Mouse (Mus musculus) ES-E14 (cell line): ENCODE data around the gene Tmem95. TPM values are rescaled to one million over a fixed set of nuclear protein-coding genes. Genes with fewer than 3 reads are reported as not detected.

Experiments
- DNase-seq: peaks from one replicate; pipeline ENCODE4 v3.0.0-alpha.2; 2013; ENCODE audit warnings: low read depth, low spot score
- H3K27ac ChIP-seq: 2 replicates; pipeline ENCODE4 v1.5.1; 2012; ENCODE audit warnings: low read depth, mild to moderate bottlenecking, low read length, moderate library complexity, mixed read lengths; ENCODE audit not compliant: poor library complexity, insufficient read depth, severe bottlenecking
- H3K36me3 ChIP-seq: 2 replicates; pipeline ENCODE4 v1.6.1; 2012; ENCODE audit warnings: mild to moderate bottlenecking, low read length, moderate library complexity, mixed read lengths; ENCODE audit not compliant: control insufficient read depth, poor library complexity, insufficient read depth, severe bottlenecking
- H3K4me1 ChIP-seq, 2 experiments: fragments of 150-350 bp in 1 of 2; sonication (generic) in 1 of 2; 2 replicates each; pipeline ENCODE4 v1.6.1; 2012; ENCODE audit warnings: low read length in 2 of 2, mild to moderate bottlenecking in 1 of 2, mixed read lengths in 1 of 2; ENCODE audit not compliant: control insufficient read depth in 2 of 2, insufficient read depth in 2 of 2, poor library complexity in 1 of 2
- H3K4me3 ChIP-seq, 2 experiments: fragments of 150-350 bp in 1 of 2; sonication (generic) in 1 of 2; 2 replicates each; pipeline ENCODE4 v1.5.1; 2012; ENCODE audit warnings: low read length in 2 of 2, low read depth in 1 of 2, mild to moderate bottlenecking in 1 of 2, mixed read lengths in 1 of 2; ENCODE audit not compliant: insufficient read depth in 1 of 2, poor library complexity in 1 of 2, severe bottlenecking in 1 of 2
- H3K9ac ChIP-seq: 2 replicates; pipeline ENCODE4 v1.6.1; 2012; ENCODE audit warnings: low read depth, mild to moderate bottlenecking, low read length, mixed read lengths; ENCODE audit not compliant: poor library complexity, insufficient read depth, severe bottlenecking
- H3K9me3 ChIP-seq: fragments of 150-350 bp; sonication (generic); 2 replicates; pipeline ENCODE4 v1.6.1; 2012; ENCODE audit warnings: low read depth, mild to moderate bottlenecking, low read length; ENCODE audit not compliant: control insufficient read depth, insufficient read depth
- CHD2 ChIP-seq: IDR thresholded peaks from 2 replicates; pipeline ENCODE4 v1.6.1; 2014; ENCODE audit warnings: mild to moderate bottlenecking, low read depth, low read length, inconsistent platforms
- HCFC1 ChIP-seq: IDR thresholded peaks from 2 replicates; pipeline ENCODE4 v1.6.1; 2012; ENCODE audit warnings: low read length, inconsistent platforms, borderline replicate concordance; ENCODE audit not compliant: insufficient read depth
- MAFK ChIP-seq: IDR thresholded peaks from 2 replicates; pipeline ENCODE4 v1.6.1; 2014; ENCODE audit warnings: mild to moderate bottlenecking, low read depth, low read length, inconsistent platforms; ENCODE audit not compliant: insufficient read depth
- ZC3H11A ChIP-seq: IDR thresholded peaks from 2 replicates; pipeline ENCODE4 v1.6.1; 2012; ENCODE audit warnings: low read depth, mild to moderate bottlenecking, inconsistent platforms, low read length, borderline replicate concordance
- ZNF384 ChIP-seq: IDR thresholded peaks from 2 replicates; pipeline ENCODE4 v1.6.1; 2012; ENCODE audit warnings: low read depth, low read length, inconsistent platforms
- in situ Hi-C, 2 experiments: fragments of 600-800 bp; cut with MboI; formaldehyde crosslinking; loops; one replicate each; pipeline ENCODE4 v1.15.1; 2025; ENCODE audit warnings: low sequenced_read_pairs in 2 of 2, inconsistent platforms in 1 of 2; ENCODE audit not compliant: unreplicated experiment in 2 of 2
- total RNA-seq: library from RNA; depleted of rRNA; stranded (reverse); fragments of 300-350 nt; gene quantifications from 2 replicates; pipeline ENCODE4 v1.2.3, GENCODE M21; 2012

Tmem95 gene
- total RNA-seq, 1 experiment = not detected

DNA sequence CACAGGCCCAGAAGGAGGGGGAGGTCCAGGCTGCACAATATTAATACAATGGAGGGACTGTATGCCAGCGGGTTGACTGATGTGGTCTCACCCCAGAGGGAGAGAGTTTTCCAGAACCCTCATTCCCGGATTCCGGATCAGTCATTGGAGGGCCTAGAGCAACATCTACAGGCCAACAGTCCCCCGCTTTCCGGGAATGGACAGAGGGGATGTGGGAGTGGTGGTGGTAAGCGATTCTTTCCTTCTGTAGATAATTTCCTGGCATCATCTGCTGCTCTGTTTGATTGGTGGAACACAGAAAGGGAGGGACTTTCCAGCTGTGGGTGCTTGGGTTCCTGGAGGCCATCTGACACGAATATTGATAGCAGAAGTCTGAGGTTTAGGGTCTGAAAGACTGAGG is 1.6 kb downstream of the Tmem95 start:
- in situ Hi-C loops = loop anchor here in 1 of 2 experiments (10.0 kb wide), 1 partner anchor 71 kb away; the partner anchor contains the start of genes Fgf11 and Tmem102
- Histone ChIP-seq H3K9me3 (no peaks in the 10 kb centered on the region), H3K36me3 (no peaks in the 10 kb centered on the region), H3K4me1 (peaks cover 4 to 23% of the 10 kb centered on the region in 2 experiments; a peak in 3 of 4 replicates), H3K27ac (no peak overlapping the region), H3K4me3 (no peak overlapping the region), H3K9ac (no peak overlapping the region)
- no peak for DNase-seq
- TF ChIP-seq ZNF384 (no peak), ZC3H11A (no peak)

DNA sequence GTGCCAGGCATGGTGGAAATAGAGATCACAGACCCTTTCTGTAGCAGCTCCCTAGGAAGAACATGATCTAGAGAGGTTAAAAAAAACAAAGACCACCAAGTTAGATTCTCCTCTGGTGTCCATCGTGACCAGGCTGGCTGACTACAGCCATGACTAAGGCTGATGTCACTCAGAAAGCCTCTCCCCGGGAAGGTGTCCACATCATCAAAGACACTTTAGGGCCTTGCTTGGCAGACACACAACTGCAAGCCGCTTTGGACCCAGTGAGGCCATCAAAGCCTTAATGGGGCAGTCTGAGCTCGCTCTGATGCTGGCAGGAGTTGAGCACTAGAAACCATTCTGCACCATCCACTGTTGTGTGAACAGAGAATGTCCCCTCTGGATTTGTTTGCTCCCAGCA is 5.4 kb downstream of the Tmem95 start:
- TF ChIP-seq ZC3H11A (no peak), ZNF384 (no peak), HCFC1 (no peak)

DNA sequence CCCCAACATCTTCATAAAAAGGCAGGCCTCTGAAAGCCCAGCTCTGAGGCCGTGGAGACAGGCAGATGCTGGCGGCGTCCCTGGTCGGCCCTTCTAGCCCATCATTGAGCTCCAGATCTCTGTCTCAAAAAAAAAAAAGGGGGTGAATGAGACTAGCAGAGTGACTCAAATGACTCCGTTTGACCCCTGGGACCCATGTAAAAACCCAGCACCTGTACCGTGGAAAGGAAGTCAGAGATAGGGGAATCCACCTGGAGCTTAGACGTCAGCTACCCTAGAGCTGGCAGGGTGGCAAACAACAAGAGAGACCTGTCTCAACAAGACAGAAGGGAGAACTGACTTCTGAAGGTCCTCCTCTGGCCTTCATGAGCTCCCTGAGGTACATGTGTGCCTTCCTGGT is 6.0 kb downstream of the Tmem95 start:
- Histone ChIP-seq H3K4me3 (no peak overlapping the region), H3K27ac (no peak overlapping the region), H3K9me3 (no peaks in the 10 kb centered on the region), H3K9ac (no peak overlapping the region), H3K4me1 (peaks cover 2 to 8% of the 10 kb centered on the region in 2 experiments; a peak in 1 of 4 replicates), H3K36me3 (no peaks in the 10 kb centered on the region)
- in situ Hi-C loops = loop anchor here in 1 of 2 experiments (10.0 kb wide), 1 partner anchor 67 kb away; the partner anchor contains the start of genes Fgf11 and Tmem102
- TF ChIP-seq ZNF384 (no peak), ZC3H11A (no peak), MAFK (no peak), HCFC1 (no peak), CHD2 (no peak)
- no peak for DNase-seq

More for the DNA sequence above, 5.4 kb downstream of the Tmem95 start:
- Histone ChIP-seq H3K27ac (no peak overlapping the region), H3K4me1 (peaks cover 1 to 8% of the 10 kb centered on the region in 2 experiments; a peak in 3 of 4 replicates), H3K4me3 (no peak overlapping the region), H3K9me3 (no peaks in the 10 kb centered on the region), H3K36me3 (no peaks in the 10 kb centered on the region), H3K9ac (no peak overlapping the region)
- no peak for DNase-seq
- in situ Hi-C loops = loop anchor here in 1 of 2 experiments (10.0 kb wide), 1 partner anchor 68 kb away; the partner anchor contains the start of genes Fgf11 and Tmem102

DNA sequence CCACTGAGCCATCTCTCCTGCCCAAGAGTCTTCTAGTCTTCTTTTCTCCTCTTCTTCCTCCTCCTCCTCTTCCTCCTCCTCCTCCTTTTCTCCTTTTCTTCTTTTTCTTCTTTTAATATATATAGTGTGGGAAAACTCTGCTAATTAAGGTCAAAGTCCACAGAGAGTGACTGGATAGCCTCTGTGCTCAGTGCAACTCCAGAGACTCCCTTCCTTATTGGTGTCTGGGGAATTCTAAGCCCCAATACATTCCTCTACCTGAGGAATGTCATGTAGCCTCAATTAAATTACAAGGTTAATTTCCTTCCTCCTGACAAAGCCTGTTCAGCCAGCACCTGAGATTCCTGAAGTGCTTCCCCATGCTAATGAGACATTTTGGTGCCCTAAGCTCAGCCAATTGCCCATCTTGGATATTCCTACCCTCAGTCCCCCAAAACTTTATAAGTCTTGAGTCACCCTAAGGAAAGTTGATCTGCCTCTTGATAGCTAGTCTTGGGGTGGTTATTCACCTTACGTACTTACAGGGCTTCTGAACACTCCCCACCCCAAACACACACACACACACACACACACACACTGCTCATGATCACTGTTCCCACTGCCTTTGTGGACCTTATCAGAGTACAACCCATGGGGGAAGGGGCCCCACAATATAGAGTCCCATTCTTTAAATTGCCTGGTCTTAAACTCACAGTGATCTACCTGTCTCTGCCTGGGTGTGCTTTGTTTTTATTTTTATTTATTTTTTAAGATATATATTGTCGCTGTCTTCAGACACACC is 7.3 kb downstream of the Tmem95 start:
- in situ Hi-C loops = loop anchor here in 1 of 2 experiments (10.0 kb wide), 1 partner anchor 66 kb away; the partner anchor contains the start of genes Fgf11 and Tmem102

More for the DNA sequence above, 7.3 kb downstream of the Tmem95 start:
- H3K9ac ChIP-seq = no peak overlapping the region
- H3K4me3 ChIP-seq = no peak overlapping the region
- H3K36me3 ChIP-seq = no peaks in the 10 kb centered on the region
- DNase-seq = no peak
- H3K27ac ChIP-seq = no peak overlapping the region
- H3K9me3 ChIP-seq = no peaks in the 10 kb centered on the region
- TF ChIP-seq MAFK = no peak
- TF ChIP-seq ZC3H11A = no peak
- no peak for TF ChIP-seq ZNF384
- TF ChIP-seq HCFC1 = no peak
- TF ChIP-seq CHD2 = no peak
- H3K4me1 ChIP-seq = peaks cover 2 to 5% of the 10 kb centered on the region in 2 experiments; a peak in 1 of 4 replicates
